Mouse (Mus musculus) lung, adult 2 months (tissue): ENCODE results near the gene Rem2. TPM values are rescaled to one million over a fixed set of nuclear protein-coding genes. Genes with fewer than 3 reads are reported as not detected.

ENCODE experiments used
- DNase-seq: peaks from one replicate; pipeline ENCODE4 v3.0.0; 2022
- H3K4me1 ChIP-seq: fragments of 200-500 bp; 2 replicates; pipeline ENCODE4 v1.6.1; 2011; ENCODE audit warnings: low read length; ENCODE audit not compliant: control insufficient read depth, insufficient read depth
- H3K4me3 ChIP-seq: fragments of 200-500 bp; replicated peaks from 2 replicates; pipeline ENCODE3; 2011; ENCODE audit warnings: low read depth, mild to moderate bottlenecking, control low read depth, low read length; ENCODE audit errors: extremely low read depth
- CTCF ChIP-seq: fragments of 200-500 bp; IDR thresholded peaks from 2 replicates; pipeline ENCODE4 v1.5.1; 2011; ENCODE audit warnings: mild to moderate bottlenecking, low read length, control low read depth; ENCODE audit not compliant: insufficient read depth
- POLR2A ChIP-seq: fragments of 200-500 bp; IDR thresholded peaks from 2 replicates; pipeline ENCODE4 v1.6.1; 2011; ENCODE audit warnings: low read depth, mild to moderate bottlenecking, control low read depth, low read length, borderline replicate concordance; ENCODE audit errors: extremely low read depth
- WGBS: fragments of 180-500 bp; shearing (Covaris S2); methylation state at CpG from one replicate; pipeline ENCODE4 v1.1.7; 2018; 5-methylcytosine and 5-hydroxymethylcytosine counted together
- polyA plus RNA-seq: library from polyadenylated mRNA; depleted of rRNA; stranded (reverse); fragments of >200 nt; gene quantifications from 2 replicates; pipeline ENCODE4 v1.2.3, GENCODE M21; 2012

Gene Rem2
- polyA plus RNA-seq, 1 experiment = 3.0 TPM

GRCm38 (mm10) chr14:54432078-54432836 lies 43.6 kb upstream of the Rem2 start:
- TF ChIP-seq POLR2A (peak; percentile 53; the same call in 1 of the 2 replicates), CTCF (no peak)
- peak overlapping the region; percentile 75 for H3K4me3 ChIP-seq
- WGBS = 5% methylated on average over 54 of the region's 54 CpGs
- peak; percentile 64 for DNase-seq
- peaks cover 23% of the 10 kb centered on the region for H3K4me1 ChIP-seq

DNA sequence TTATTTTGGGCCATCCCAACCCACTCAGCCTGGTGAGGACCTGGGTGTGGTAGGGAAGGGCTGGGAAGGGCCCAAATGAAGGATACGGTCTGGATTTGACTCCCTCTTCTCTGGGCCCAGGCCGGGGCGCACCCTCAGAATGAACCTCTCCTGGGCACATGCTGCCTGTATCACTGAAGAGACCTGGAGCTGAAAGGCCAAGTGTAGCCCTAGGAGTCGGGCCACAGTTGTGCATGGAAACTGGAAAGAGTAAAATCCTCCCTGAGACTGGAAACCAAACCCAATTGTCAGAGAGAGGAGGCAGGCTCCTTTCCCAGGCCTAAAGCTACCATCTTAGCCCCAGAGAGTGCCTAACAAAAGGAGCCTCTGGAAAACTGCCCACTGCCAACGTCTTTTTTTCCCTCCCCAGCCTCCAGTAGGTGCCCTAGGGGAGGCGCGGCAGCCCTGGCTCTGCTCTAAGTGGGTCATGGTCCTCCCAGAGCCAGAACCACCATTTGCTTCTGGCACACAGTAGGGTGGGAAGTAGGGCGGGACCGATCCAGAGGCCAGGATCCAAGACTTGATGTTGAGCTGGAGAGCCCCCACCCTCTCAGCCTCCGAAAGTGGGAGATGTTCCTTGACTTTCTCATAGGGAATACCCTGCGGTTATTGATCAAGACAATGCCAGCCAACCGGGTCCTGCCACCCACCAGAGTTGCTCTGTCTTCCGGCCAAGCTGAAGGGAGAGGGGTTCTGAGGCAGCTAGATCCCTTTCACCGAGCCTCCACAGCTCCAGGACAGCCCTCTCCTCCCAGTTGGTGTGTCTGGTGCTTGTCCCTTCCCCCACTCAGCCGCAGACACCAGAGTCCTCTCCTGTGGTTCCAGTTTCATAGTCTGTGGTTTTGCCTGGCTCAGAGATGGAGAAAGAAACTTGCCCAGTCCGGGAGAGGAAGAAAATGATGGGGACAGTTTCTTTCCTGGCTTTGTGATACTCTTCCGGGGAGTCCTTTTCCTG lies 42.8 kb upstream of the Rem2 start:
- no peak for DNase-seq
- WGBS = 14% methylated on average over 17 of the region's 17 CpGs
- no peak for TF ChIP-seq CTCF
- no peak; the same call in 1 of the 2 replicates for TF ChIP-seq POLR2A
- Histone ChIP-seq H3K4me3 (peak overlapping the region; percentile 75), H3K4me1 (peaks cover 23% of the 10 kb centered on the region)

- H3K4me1 ChIP-seq = peaks cover 23% of the 10 kb centered on the region
- WGBS = 32% methylated on average over 12 of the region's 12 CpGs
- TF ChIP-seq CTCF (no peak), POLR2A (no peak)
- peak overlapping the region; percentile 18 for H3K4me3 ChIP-seq
- DNase-seq = no peak
Observed at GRCm38 (mm10) chr14:54433941-54434531, 41.9 kb upstream of the Rem2 start.

- peaks cover 21% of the 10 kb centered on the region for H3K4me1 ChIP-seq
- H3K4me3 ChIP-seq = no peak overlapping the region
- TF ChIP-seq CTCF = no peak
- no peak for TF ChIP-seq POLR2A
- WGBS = 60% methylated on average over 11 of the region's 11 CpGs
- DNase-seq = no peak
Observed at GRCm38 (mm10) chr14:54435194-54435918, 40.5 kb upstream of the Rem2 start.

DNA sequence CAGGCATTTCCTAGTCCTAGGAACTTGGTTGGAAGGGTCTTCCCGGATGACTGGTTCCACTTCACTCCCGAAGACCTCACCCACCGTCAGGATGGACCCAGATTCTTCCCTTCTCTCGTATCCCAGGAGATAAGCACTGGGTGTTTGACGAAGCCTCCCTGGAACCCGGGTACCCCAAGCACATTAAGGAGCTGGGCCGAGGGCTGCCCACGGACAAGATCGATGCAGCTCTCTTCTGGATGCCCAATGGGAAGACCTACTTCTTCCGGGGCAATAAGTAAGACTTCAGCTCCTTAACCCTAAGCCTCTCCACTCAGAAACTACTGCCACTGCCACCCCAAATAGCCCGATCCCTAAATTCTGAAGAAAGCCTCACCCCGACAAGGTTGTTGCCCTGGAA lies 36.7 kb upstream of the Rem2 start:
- H3K4me3 ChIP-seq = no peak overlapping the region
- no peak for DNase-seq
- WGBS = 89% methylated on average over 12 of the region's 12 CpGs
- TF ChIP-seq POLR2A (no peak), CTCF (no peak)
- peaks cover 9% of the 10 kb centered on the region for H3K4me1 ChIP-seq

GRCm38 (mm10) chr14:54439610-54440009 lies 36.3 kb upstream of the Rem2 start:
- H3K4me1 ChIP-seq = peaks cover 6% of the 10 kb centered on the region; the same call in 1 of the 2 replicates
- no peak overlapping the region for H3K4me3 ChIP-seq
- WGBS = 69% methylated on average over 7 of the region's 7 CpGs
- no peak for TF ChIP-seq CTCF
- TF ChIP-seq POLR2A = no peak
- no peak for DNase-seq

DNA sequence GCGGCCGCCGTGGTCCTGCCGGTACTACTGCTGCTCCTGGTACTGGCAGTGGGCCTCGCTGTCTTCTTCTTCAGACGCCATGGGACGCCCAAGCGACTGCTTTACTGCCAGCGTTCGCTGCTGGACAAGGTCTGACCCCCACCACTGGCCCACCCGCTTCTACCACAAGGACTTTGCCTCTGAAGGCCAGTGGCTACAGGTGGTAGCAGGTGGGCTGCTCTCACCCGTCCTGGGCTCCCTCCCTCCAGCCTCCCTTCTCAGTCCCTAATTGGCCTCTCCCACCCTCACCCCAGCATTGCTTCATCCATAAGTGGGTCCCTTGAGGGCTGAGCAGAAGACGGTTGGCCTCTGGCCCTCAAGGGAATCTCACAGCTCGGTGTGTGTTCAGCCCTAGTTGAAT lies 35.4 kb upstream of the Rem2 start:
- H3K4me1 ChIP-seq = peaks cover 6% of the 10 kb centered on the region; the same call in 1 of the 2 replicates
- DNase-seq = no peak
- no peak for TF ChIP-seq CTCF
- no peak for TF ChIP-seq POLR2A
- no peak overlapping the region for H3K4me3 ChIP-seq
- 85% methylated on average over 14 of the region's 14 CpGs for WGBS

DNA sequence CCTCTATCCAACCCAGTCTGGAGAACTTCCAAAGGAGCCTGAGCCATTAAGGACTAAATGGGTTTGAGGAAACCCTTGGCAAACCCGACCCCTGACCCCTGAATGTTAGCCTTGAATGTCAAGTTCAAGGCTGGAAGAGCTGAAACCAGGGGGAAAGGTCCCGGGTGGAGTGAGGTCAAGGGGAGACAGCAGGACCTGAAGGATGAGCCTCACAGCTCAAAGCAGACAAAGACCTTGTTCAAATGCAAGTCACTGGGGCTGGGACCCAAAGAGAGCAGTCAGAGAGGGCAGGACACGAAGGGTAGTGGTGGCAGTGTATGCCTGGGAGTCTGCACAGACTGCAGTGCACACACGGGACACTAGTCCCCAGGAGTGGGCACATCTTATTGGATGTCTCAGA lies 34.5 kb upstream of the Rem2 start:
- no peak for TF ChIP-seq CTCF
- TF ChIP-seq POLR2A = no peak

GRCm38 (mm10) chr14:54442548-54442947 lies 33.4 kb upstream of the Rem2 start:
- 70% methylated on average over 3 of the region's 3 CpGs for WGBS
- H3K4me3 ChIP-seq = no peak overlapping the region
- no peak for TF ChIP-seq CTCF
- TF ChIP-seq POLR2A = no peak
- peaks cover 4% of the 10 kb centered on the region; the same call in 1 of the 2 replicates for H3K4me1 ChIP-seq
- DNase-seq = no peak

More for the DNA sequence above, 34.5 kb upstream of the Rem2 start:
- peaks cover 4% of the 10 kb centered on the region; the same call in 1 of the 2 replicates for H3K4me1 ChIP-seq
- WGBS = 72% methylated on average over 4 of the region's 4 CpGs
- no peak overlapping the region for H3K4me3 ChIP-seq
- no peak for DNase-seq

- Histone ChIP-seq H3K4me3 (no peak overlapping the region), H3K4me1 (peaks cover 4% of the 10 kb centered on the region; the same call in 1 of the 2 replicates)
- WGBS = 22% methylated on average over 3 of the region's 3 CpGs
- DNase-seq = no peak
- TF ChIP-seq POLR2A = no peak
- no peak for TF ChIP-seq CTCF
Observed at GRCm38 (mm10) chr14:54443196-54443595, 32.7 kb upstream of the Rem2 start.
